Mouse (Mus musculus) ES-E14 (cell line): ENCODE data around the gene Tmsb15b1.

Experiments used
- CHD2 ChIP-seq: IDR thresholded peaks from 2 replicates; pipeline ENCODE4 v1.6.1; 2014; ENCODE audit warnings: mild to moderate bottlenecking, low read depth, low read length, inconsistent platforms
- HCFC1 ChIP-seq: IDR thresholded peaks from 2 replicates; pipeline ENCODE4 v1.6.1; 2012; ENCODE audit warnings: low read length, inconsistent platforms, borderline replicate concordance; ENCODE audit not compliant: insufficient read depth
- MAFK ChIP-seq: IDR thresholded peaks from 2 replicates; pipeline ENCODE4 v1.6.1; 2014; ENCODE audit warnings: mild to moderate bottlenecking, low read depth, low read length, inconsistent platforms; ENCODE audit not compliant: insufficient read depth
- ZC3H11A ChIP-seq: IDR thresholded peaks from 2 replicates; pipeline ENCODE4 v1.6.1; 2012; ENCODE audit warnings: low read depth, mild to moderate bottlenecking, inconsistent platforms, low read length, borderline replicate concordance
- ZNF384 ChIP-seq: IDR thresholded peaks from 2 replicates; pipeline ENCODE4 v1.6.1; 2012; ENCODE audit warnings: low read depth, low read length, inconsistent platforms

- TF ChIP-seq HCFC1 (no peak), ZC3H11A (no peak), MAFK (no peak), ZNF384 (no peak), CHD2 (no peak)
These were observed 17.0 kb downstream of the Tmsb15b1 start for GRCm38 (mm10) chrX:136959688-136960087.
